Mouse (Mus musculus) midbrain, embryonic 13.5 days (tissue): ENCODE measurements around the gene Tbx21. TPM values are rescaled to one million over a fixed set of nuclear protein-coding genes. Genes with fewer than 3 reads are reported as not detected.

Source experiments
- ATAC-seq: fragments of 200-750 bp; cut with Nextera tagmentation; 2 replicates; pipeline ENCODE4 v1.8.0; 2017; ENCODE audit warnings: mild to moderate bottlenecking, moderate TSS enrichment, moderate library complexity
- H3K27ac ChIP-seq: fragments of 300-500 bp; sonication (generic); 2 replicates; pipeline ENCODE4 v1.5.1; 2015; ENCODE audit warnings: inconsistent platforms, mild to moderate bottlenecking, moderate library complexity
- H3K27me3 ChIP-seq: fragments of 300-500 bp; sonication (generic); 2 replicates; pipeline ENCODE4 v1.6.1; 2015; ENCODE audit warnings: mild to moderate bottlenecking, inconsistent platforms
- H3K36me3 ChIP-seq: fragments of 300-500 bp; sonication (generic); 2 replicates; pipeline ENCODE4 v1.6.1; 2015; ENCODE audit warnings: mild to moderate bottlenecking, inconsistent platforms
- H3K4me1 ChIP-seq: fragments of 300-500 bp; sonication (generic); replicated peaks from 2 replicates; pipeline ENCODE4 v1.6.1; 2015; ENCODE audit warnings: inconsistent platforms
- H3K4me2 ChIP-seq: fragments of 300-500 bp; sonication (generic); replicated peaks from 2 replicates; pipeline ENCODE4 v1.6.1; 2015; ENCODE audit warnings: moderate library complexity, mild to moderate bottlenecking, inconsistent platforms
- H3K4me3 ChIP-seq: fragments of 300-500 bp; sonication (generic); replicated peaks from 2 replicates; pipeline ENCODE4 v1.5.1; 2015; ENCODE audit warnings: mild to moderate bottlenecking, inconsistent platforms
- H3K9ac ChIP-seq: fragments of 300-500 bp; sonication (generic); replicated peaks from 2 replicates; pipeline ENCODE4 v1.6.1; 2015; ENCODE audit warnings: mild to moderate bottlenecking, inconsistent platforms
- H3K9me3 ChIP-seq: fragments of 300-500 bp; sonication (generic); 2 replicates; pipeline ENCODE4 v1.6.1; 2016; ENCODE audit warnings: mild to moderate bottlenecking, inconsistent platforms
- WGBS: fragments of 180-500 bp; shearing (Covaris S2); methylation state at CpG from one replicate; pipeline ENCODE4 v1.1.7; 2015; 5-methylcytosine and 5-hydroxymethylcytosine counted together
- polyA plus RNA-seq: library from polyadenylated mRNA; unstranded; fragments of >200 nt; fragmentation: Nextera tagmentation; extraction: Ambion mirVana; gene quantifications from 2 replicates; pipeline ENCODE4 v1.2.1, GENCODE M21; 2015

The Tbx21 gene
- polyA plus RNA-seq, 1 experiment from 2014 or later: 0.16 TPM

DNA sequence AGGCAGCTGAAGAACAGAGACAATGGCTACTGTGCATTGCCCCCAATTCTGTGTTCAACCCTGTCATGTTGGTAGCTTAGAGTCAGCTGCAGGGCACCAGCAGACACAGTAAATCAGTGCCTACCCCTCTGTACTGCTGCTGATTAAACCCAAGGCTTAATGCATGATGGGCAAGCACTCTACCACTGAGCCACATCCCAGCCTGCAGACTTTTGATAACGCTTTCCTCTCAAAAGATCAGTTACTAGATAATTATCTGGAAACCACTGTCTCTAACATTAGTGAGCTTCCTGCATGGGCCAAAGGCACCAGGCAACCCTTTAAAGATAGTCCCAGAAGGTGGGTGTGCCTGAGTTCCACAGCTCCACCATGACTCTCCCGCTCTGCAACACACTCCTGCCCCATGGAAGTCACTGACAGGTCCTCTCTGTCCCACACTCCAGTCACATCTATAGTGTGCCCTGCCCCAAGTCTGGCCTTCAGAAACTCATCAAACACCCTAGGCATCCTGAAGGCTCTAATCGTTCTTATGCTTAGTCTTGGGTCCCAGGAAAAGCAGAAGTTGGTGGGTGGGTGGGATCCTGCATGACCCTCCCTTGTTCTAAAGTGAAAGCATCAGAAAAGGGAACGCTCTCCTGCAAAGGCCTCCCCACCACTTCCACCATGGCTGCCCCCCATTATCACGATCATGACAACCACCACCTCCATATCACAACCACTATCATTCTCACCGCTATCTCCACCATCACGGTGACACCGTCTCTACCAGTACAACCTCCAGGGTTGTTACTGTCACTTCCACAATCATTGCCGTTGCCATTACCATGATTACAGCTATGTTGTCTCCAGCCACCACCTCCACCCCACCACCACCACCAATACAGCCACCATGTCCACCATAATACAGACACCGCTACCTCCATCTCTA is 11.7 kb downstream of the Tbx21 start:
- ATAC-seq: no peak
- H3K9ac ChIP-seq: no peak overlapping the region
- no peak overlapping the region for H3K4me3 ChIP-seq
- H3K27ac ChIP-seq: no peak overlapping the region
- H3K4me1 ChIP-seq: no peaks in the 10 kb centered on the region
- H3K4me2 ChIP-seq: no peak overlapping the region
- H3K9me3 ChIP-seq: no peaks in the 10 kb centered on the region
- no peaks in the 10 kb centered on the region for H3K36me3 ChIP-seq
- WGBS: 93% methylated on average over 10 of the region's 10 CpGs
- peaks cover 18% of the 10 kb centered on the region for H3K27me3 ChIP-seq

GRCm38 (mm10) chr11:97101722-97102121 is 13.4 kb downstream of the Tbx21 start:
- 23% methylated on average over 9 of the region's 9 CpGs for WGBS
- ATAC-seq: no peak
- Histone ChIP-seq H3K4me3 (no peak overlapping the region), H3K36me3 (no peaks in the 10 kb centered on the region), H3K9me3 (no peaks in the 10 kb centered on the region), H3K9ac (no peak overlapping the region), H3K27me3 (peaks cover 34% of the 10 kb centered on the region), H3K4me1 (no peaks in the 10 kb centered on the region), H3K27ac (no peak overlapping the region), H3K4me2 (no peak overlapping the region)

GRCm38 (mm10) chr11:97098791-97099190 is 16.3 kb downstream of the Tbx21 start:
- no peak overlapping the region for H3K4me2 ChIP-seq
- 27% methylated on average over 18 of the region's 18 CpGs for WGBS
- no peaks in the 10 kb centered on the region for H3K36me3 ChIP-seq
- H3K9me3 ChIP-seq: no peaks in the 10 kb centered on the region
- no peak overlapping the region for H3K27ac ChIP-seq
- no peaks in the 10 kb centered on the region for H3K4me1 ChIP-seq
- no peak for ATAC-seq
- no peak overlapping the region for H3K9ac ChIP-seq
- no peak overlapping the region for H3K4me3 ChIP-seq
- H3K27me3 ChIP-seq: peaks cover 35% of the 10 kb centered on the region

DNA sequence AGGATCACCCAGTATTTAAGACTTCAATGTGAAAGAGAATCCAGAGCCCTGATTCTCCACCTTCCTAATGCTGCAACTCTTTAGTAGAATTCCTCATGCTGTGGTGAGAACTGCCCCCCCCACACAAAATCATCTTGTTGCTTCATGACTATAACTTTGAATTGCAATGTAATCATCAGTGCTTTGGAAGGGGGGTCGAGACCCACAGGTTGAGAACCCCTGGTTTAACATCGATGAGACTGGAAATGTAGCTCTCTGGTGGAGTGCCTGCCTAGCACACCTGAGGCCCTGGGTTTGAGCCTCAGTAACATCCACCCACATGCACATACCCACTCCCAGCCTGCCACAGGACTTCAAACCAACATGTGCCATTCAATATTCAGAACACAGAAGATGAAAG is 20.5 kb downstream of the Tbx21 start:
- H3K4me2 ChIP-seq: no peak overlapping the region
- WGBS: 68% methylated on average over 2 of the region's 2 CpGs
- no peaks in the 10 kb centered on the region for H3K36me3 ChIP-seq
- ATAC-seq: no peak
- no peak overlapping the region for H3K27ac ChIP-seq
- no peak overlapping the region for H3K4me3 ChIP-seq
- no peaks in the 10 kb centered on the region for H3K4me1 ChIP-seq
- no peaks in the 10 kb centered on the region; the same call in 1 of the 2 replicates for H3K9me3 ChIP-seq
- no peak overlapping the region for H3K9ac ChIP-seq
- H3K27me3 ChIP-seq: peaks cover 29% of the 10 kb centered on the region

DNA sequence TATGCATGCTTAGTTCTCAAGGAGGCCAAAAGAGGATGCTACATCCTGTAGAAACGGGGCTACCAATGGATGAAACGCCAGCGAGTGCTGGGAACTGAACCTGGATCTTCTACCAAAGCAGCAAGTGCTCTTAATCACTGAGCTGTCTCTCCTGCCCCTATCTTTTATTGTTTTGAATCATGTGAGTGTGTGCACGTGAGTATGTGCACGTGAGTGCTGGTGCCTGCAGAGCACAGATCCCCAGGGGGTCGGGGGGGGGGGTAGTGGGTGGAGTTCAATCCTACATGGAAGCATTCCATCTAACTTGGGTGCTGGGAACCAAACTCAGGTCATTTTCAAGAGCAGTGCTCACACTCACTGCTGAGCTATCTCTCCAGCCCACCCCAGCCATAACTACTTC is 28.8 kb downstream of the Tbx21 start:
- 74% methylated on average over 6 of the region's 6 CpGs for WGBS
- Histone ChIP-seq H3K27me3 (peaks cover 3% of the 10 kb centered on the region; the same call in 1 of the 2 replicates), H3K36me3 (no peaks in the 10 kb centered on the region), H3K4me3 (no peak overlapping the region), H3K9ac (no peak overlapping the region), H3K4me2 (no peak overlapping the region), H3K27ac (no peak overlapping the region), H3K9me3 (peaks cover 11% of the 10 kb centered on the region; the same call in 1 of the 2 replicates), H3K4me1 (no peaks in the 10 kb centered on the region)
- ATAC-seq: no peak

DNA sequence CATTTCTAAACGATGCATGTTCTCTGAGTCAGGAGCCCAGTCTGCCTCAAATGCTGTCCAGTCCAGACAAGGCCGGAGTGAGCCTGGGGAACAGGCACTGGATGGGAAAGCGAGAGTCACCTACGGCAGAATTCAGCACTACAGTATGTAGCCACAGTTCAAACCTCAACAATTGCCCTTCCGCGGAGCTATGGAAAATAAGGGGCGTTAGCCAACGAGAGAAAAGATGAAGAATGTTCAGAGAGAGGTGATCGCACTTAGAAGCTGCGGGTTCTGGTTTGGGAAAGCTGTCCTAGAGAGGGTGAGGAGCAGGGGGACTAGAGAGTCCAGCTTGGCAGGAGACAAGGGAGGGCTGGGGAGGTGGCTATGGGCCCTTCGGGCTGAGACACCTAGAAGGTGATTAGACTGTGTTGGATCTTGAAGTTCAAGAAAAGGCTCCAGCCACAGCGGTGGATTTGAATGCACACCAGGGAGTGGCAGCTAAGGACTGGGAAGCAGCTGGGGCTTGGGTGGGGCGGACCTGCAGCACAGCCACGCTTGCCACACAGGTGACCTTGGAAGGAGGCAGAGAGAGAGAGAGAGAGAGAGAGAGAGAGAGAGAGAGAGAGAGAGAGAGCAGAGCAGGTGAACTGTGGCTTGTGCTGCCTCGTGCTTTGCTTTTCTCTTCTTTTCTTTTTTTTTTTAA is 30.2 kb downstream of the Tbx21 start:
- H3K4me2 ChIP-seq: no peak overlapping the region
- WGBS: 89% methylated on average over 15 of the region's 15 CpGs
- H3K4me3 ChIP-seq: no peak overlapping the region
- H3K27me3 ChIP-seq: peaks cover 3% of the 10 kb centered on the region; the same call in 1 of the 2 replicates
- no peaks in the 10 kb centered on the region for H3K36me3 ChIP-seq
- H3K4me1 ChIP-seq: peaks cover 4% of the 10 kb centered on the region; the same call in 1 of the 2 replicates
- no peak for ATAC-seq
- H3K9me3 ChIP-seq: peaks cover 11% of the 10 kb centered on the region; the same call in 1 of the 2 replicates
- H3K9ac ChIP-seq: no peak overlapping the region
- H3K27ac ChIP-seq: no peak overlapping the region

DNA sequence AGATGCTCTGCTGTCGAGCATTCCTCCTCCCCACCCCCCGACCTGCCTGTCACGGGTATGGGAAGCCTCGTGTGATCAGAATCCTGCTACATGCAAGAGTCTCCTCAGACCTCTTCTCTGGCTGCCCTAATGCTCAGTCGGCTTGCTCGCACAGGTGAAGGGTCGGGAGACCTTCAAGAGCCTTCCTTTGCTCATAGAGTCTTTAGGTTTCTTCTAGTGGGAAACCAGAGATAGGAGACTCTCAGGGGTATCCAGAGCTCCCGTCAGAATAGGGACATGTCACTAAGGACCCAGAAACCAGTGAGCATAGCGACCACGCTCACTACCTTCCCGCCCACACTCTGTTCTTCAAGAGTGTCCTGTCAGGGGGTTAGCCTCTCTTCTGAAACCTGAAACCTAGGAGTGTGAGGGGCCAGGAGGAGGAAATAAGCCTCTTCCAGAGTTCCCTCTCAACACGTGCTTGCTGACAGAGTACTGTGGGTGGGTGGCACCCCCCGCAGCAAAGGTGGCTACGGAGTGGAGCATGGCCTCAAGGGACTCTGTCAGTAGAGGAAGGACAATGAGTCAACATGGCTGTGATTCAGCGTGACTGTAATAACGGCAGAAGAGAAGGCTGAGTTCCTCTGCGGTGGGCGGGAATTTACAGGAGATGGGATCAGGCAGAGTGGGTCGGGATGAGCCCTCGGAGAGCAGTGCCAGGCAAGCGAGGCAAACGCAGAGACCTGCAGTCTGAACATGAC is 31.6 kb downstream of the Tbx21 start:
- Histone ChIP-seq H3K4me1 (peaks cover 4% of the 10 kb centered on the region; the same call in 1 of the 2 replicates), H3K9me3 (0 out of 2 replicates have a peak, but pooled peaks cover 3% of the 10 kb centered on the region), H3K9ac (no peak overlapping the region), H3K36me3 (no peaks in the 10 kb centered on the region), H3K27me3 (peaks cover 3% of the 10 kb centered on the region; the same call in 1 of the 2 replicates), H3K27ac (no peak overlapping the region), H3K4me2 (no peak overlapping the region), H3K4me3 (no peak overlapping the region)
- ATAC-seq: no peak
- WGBS: 43% methylated on average over 22 of the region's 22 CpGs

DNA sequence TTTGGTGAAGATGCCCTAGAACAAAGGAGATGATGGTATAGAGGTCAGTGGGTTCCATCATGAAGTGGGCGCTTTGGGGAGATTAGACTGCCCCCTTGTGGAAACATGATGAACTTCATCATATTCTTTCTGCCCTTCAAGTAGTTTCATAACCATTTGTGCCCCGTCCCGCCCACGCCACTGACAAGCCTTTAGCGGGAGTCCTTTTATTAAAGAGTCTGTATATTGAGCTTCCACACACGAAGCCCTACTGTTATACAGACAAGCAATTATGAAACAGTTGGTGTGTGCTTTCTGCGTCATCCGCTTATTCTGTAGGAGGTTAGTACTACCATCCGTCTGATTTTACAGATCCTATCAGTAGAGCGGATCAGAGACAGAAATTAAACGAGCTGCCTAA is 32.2 kb downstream of the Tbx21 start:
- H3K9ac ChIP-seq: no peak overlapping the region
- no peaks in the 10 kb centered on the region for H3K36me3 ChIP-seq
- no peak overlapping the region for H3K27ac ChIP-seq
- H3K4me3 ChIP-seq: no peak overlapping the region
- no peak overlapping the region for H3K4me2 ChIP-seq
- 0 out of 2 replicates have a peak, but pooled peaks cover 3% of the 10 kb centered on the region for H3K9me3 ChIP-seq
- H3K27me3 ChIP-seq: peaks cover 3% of the 10 kb centered on the region; the same call in 1 of the 2 replicates
- 49% methylated on average over 11 of the region's 11 CpGs for WGBS
- no peak for ATAC-seq
- peaks cover 4% of the 10 kb centered on the region; the same call in 1 of the 2 replicates for H3K4me1 ChIP-seq

- peaks cover 3% of the 10 kb centered on the region; the same call in 1 of the 2 replicates for H3K27me3 ChIP-seq
- H3K4me2 ChIP-seq: no peak overlapping the region
- ATAC-seq: no peak
- no peaks in the 10 kb centered on the region for H3K9me3 ChIP-seq
- peaks cover 4% of the 10 kb centered on the region; the same call in 1 of the 2 replicates for H3K4me1 ChIP-seq
- 12% methylated on average over 9 of the region's 9 CpGs for WGBS
- H3K4me3 ChIP-seq: no peak overlapping the region
- H3K9ac ChIP-seq: no peak overlapping the region
- no peak overlapping the region for H3K27ac ChIP-seq
- H3K36me3 ChIP-seq: no peaks in the 10 kb centered on the region
Measured at GRCm38 (mm10) chr11:97080291-97080690, 34.8 kb downstream of the Tbx21 start.

- no peak overlapping the region for H3K9ac ChIP-seq
- H3K27me3 ChIP-seq: no peaks in the 10 kb centered on the region; the same call in 1 of the 2 replicates
- H3K4me2 ChIP-seq: no peak overlapping the region
- H3K4me3 ChIP-seq: no peak overlapping the region
- peaks cover 4% of the 10 kb centered on the region; the same call in 1 of the 2 replicates for H3K4me1 ChIP-seq
- no peaks in the 10 kb centered on the region for H3K9me3 ChIP-seq
- no peak for ATAC-seq
- WGBS: 61% methylated on average over 4 of the region's 4 CpGs
- no peak overlapping the region for H3K27ac ChIP-seq
- no peaks in the 10 kb centered on the region for H3K36me3 ChIP-seq
Measured at GRCm38 (mm10) chr11:97078751-97079150, 36.4 kb downstream of the Tbx21 start.

DNA sequence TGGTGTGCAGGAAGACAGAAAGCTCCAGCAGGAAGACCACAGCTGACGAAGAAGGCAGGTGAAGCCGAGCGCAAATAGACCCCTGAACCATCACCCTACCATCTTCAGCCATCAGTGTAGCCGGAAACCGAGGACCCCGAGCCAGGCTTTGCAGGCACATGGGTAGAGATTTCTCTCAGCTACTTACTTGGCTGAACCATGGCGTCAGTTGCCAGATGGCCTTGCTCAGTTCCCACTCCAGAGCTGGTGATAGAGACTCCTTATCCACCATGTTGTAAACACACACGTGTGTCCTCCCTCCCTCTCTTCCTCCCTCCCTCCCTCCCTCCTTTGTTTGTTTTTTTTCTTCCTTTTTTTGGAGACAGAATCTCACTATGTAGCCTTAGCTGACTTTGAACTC is 40.9 kb downstream of the Tbx21 start:
- Histone ChIP-seq H3K4me2 (no peak overlapping the region), H3K27ac (no peak overlapping the region), H3K36me3 (no peaks in the 10 kb centered on the region), H3K4me1 (no peaks in the 10 kb centered on the region), H3K4me3 (no peak overlapping the region), H3K27me3 (no peaks in the 10 kb centered on the region), H3K9ac (no peak overlapping the region), H3K9me3 (no peaks in the 10 kb centered on the region)
- WGBS: 78% methylated on average over 8 of the region's 8 CpGs
- no peak for ATAC-seq
